Mouse (Mus musculus): ENCODE data around the gene Unc5c.

The Unc5c gene

GRCm38 (mm10) chr3:141511253-141512038, 46.4 kb downstream of the Unc5c start:
- no peak for DNase-seq (ENCODE audit: low spot score in 2 of 2)

GRCm38 (mm10) chr3:141528751-141529150, 63.7 kb downstream of the Unc5c start:
- DNase-seq (ENCODE audit: low spot score in 2 of 2), result no peak

GRCm38 (mm10) chr3:141529599-141529998, 64.6 kb downstream of the Unc5c start:
- DNase-seq (ENCODE audit: low spot score in 2 of 2), result no peak

GRCm38 (mm10) chr3:141533861-141534260, 68.8 kb downstream of the Unc5c start:
- DNase-seq (ENCODE audit: low spot score in 2 of 2), result no peak

DNA sequence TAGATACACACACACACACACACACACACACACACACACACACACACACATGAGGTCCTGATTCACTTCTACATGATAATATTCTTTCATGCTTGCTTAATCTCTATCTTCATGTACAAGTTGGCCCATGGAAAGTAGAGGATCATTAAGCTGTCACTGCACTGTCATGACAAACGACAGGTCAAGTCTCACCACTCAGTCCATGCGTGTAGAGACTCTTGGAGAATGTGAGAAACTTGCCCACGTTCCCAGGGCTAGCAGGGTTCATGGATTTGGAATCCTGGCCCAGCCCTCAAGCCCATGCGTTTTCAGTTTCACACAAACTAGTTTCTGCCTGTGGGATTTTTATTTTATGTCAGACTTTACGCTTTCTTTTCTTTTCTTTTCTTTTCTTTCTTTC, 71.8 kb downstream of the Unc5c start:
- no peak for DNase-seq (ENCODE audit: low spot score in 2 of 2)

DNA sequence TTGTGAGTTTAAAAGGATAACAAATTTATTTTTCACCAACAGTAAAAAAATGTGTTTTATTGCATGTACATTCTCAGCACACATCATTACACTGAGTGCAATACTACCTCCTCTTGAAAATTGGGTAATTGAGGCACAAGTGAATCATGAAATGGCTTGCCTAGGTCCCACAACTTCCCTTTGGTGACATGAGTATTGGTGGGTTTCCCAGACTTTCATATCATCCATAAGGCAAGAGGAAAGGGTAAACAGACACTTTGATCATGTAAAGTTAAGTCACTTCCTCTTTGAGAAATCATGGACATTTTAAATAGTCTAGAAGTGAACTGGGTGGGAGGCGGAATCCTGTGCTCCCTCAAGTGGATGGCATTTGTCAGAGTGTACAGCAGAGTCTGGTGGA, 73.1 kb downstream of the Unc5c start:
- no peak for DNase-seq (ENCODE audit: low spot score in 2 of 2)

DNA sequence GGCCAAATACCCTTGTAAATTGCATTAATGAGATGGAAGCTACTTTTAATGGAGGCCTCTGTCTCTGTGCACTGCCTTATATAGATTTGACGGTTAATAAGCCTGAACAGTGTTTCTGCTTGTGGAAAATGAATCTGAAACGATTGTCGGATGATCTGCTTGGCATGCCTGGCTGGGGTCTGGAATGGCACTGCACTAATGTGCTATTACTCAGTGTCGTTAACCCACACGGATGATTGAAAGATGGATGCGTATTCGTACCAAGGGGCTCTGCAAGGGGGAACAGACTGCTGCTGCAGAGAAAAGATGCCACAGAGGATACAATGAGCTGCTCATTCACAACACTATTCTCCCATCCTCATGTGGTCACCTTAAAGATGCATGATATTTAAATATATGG, 75.7 kb downstream of the Unc5c start:
- no peak for DNase-seq (ENCODE audit: low spot score in 2 of 2)

DNA sequence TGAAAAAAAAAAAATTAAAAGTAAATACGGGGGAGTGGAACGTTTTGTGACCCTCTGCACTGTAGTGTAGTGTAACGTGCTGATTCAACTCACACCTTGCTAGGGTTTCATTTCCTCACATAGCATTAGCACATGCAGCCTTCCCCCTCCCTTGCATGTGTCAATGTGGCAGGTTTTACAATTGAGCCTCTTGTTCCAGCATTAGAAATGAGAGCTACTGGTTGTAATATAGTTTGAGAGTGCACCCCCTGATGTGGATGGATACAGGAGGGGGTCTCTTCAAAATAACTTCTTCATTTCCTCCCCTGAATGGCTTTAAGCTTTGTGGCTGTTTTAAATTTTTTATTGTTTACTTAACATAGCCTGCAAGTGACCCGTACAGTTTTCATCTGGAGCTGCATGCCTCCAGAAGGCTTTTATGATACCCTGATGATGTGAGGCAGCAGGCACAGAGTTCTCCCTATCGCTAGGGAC, 82.4 kb downstream of the Unc5c start:
- DNase-seq (ENCODE audit: low spot score in 2 of 2), result no peak

GRCm38 (mm10) chr3:141549661-141550060, 84.6 kb downstream of the Unc5c start:
- no peak for DNase-seq (ENCODE audit: low spot score in 2 of 2)

DNA sequence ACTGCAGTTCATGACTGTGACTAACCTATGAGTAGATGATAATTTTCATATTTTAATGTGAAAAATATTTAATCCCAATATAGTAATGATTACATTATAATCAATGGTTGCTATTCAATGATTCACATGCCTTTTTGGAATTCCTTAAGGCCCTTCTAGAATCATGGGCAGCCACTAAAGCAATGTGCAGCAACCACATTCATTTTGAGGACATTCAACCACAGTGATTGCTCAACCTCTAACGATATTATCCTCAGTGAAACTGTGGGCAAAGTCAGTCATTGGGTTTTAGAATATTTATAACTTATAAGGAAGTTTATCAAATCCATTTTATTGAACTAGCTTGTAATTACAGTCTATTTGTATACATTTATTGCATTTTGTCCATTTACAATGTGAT, 87.9 kb downstream of the Unc5c start:
- no peak for DNase-seq (ENCODE audit: low spot score in 2 of 2)

DNA sequence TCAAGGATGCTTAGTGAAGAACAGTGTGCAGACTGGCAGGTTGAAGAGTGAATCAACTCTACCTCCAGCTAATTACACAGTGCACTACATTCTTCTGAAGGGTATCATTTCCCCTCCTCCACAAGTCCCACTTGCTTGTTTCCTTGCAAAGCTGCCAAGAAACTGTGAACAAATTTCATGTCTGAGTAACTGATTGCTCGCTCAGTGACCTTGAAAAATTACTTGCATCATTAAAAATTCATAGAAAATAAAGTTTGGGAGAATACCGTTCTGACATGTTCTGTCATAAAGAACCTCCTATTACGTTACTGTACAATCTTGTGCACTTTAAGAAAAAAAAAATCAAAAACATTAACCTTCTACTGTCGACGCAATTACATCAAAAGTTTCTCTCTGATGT, 92.1 kb downstream of the Unc5c start:
- no peak for DNase-seq (ENCODE audit: low spot score in 2 of 2)

- no peak for DNase-seq (ENCODE audit: low spot score in 2 of 2)
These were observed 110.2 kb downstream of the Unc5c start for GRCm38 (mm10) chr3:141575076-141575688.

- DNase-seq (ENCODE audit: low spot score in 2 of 2), result no peak
These were observed 112.4 kb downstream of the Unc5c start for GRCm38 (mm10) chr3:141577382-141577781.

- DNase-seq (ENCODE audit: low spot score in 2 of 2), result no peak
These were observed 116.3 kb downstream of the Unc5c start for GRCm38 (mm10) chr3:141581190-141581891.

GRCm38 (mm10) chr3:141581892-141582214, 116.8 kb downstream of the Unc5c start:
- no peak for DNase-seq (ENCODE audit: low spot score in 2 of 2)

DNA sequence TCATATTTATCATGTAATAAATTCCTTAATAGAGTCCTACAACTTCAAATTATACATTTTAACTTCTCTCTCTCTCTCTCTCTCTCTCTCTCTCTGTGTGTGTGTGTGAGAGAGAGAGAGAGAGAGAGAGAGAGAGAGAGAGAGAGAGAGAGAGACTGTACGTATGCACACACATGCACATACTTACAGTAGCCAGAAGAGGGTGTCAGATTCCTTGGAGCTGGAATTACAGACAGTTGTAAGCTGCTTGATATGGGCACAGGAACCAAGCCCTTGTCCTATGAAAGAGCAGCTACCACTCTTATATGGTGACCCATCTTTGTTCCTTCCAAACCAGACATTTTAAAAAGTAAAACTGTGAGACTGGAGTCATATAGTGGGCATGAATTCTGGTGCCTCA, 118.2 kb downstream of the Unc5c start:
- DNase-seq (ENCODE audit: low spot score in 2 of 2), result no peak

GRCm38 (mm10) chr3:141589392-141590012, 124.5 kb downstream of the Unc5c start:
- no peak for DNase-seq (ENCODE audit: low spot score in 2 of 2)

DNA sequence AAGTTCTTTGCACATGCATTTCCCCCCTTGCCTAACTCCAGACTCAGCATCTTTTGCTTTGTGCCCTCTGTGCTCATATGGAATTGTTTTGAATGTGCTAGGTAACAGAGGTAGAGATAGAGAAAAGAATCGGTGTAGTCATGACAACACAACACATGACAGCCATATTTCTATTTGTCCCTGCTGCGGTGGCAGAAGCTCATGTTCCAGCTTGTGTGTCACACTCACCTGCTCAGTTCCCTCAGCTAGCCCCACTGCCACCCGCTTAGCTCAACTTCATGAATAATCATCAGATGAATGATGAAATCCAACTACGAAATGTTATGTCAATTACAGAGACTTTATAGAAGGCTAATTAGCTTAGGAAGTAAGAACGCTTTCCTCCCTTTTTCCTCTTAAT, 128.2 kb downstream of the Unc5c start:
- DNase-seq (ENCODE audit: low spot score in 2 of 2), result no peak

- no peak for DNase-seq (ENCODE audit: low spot score in 2 of 2)
These were observed 129.1 kb downstream of the Unc5c start for GRCm38 (mm10) chr3:141594120-141594519.

- DNase-seq (ENCODE audit: low spot score in 2 of 2), result peak; percentile 32 to 33
These were observed 130.1 kb downstream of the Unc5c start for GRCm38 (mm10) chr3:141595073-141595472.

DNA sequence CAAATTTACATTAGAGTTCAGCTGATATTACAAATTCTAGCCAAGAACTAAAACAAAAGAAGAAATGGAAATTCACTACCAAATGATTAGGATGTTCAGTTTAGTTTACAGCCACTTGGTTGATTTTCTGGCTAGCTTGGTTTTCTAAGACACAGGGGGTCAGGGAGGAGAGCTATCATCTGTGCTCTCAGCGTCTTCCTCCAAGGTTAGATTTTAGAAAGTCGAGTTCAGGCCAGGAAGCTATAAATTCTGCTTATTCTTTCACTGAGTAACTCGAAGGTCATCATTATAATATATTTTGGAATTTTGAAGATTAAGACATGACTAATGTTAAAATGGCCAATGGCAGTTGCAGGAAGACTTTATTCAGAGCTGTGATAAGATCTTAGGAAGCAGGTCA, 131.4 kb downstream of the Unc5c start:
- DNase-seq (ENCODE audit: low spot score in 2 of 2), result no peak

DNA sequence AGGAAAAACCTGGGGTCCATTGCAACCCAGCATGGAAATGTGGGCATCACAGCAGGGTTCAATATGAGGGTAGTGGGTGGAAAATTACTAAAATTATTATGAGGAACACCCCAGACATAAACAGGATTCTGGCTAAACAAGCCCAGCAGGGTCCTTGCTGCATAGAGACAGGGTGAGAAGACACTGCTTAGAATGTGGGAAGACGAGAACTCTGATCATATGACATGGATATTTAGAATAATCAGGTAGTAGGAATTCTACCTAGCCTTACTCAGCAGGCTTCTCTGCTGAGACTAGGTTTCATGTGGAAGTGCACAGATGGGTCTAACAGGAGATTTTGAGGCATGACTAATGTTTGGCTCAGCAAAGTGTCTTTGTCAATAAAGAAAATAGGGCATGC, 131.9 kb downstream of the Unc5c start:
- DNase-seq (ENCODE audit: low spot score in 2 of 2), result no peak
